Mouse (Mus musculus): Measurements from ENCODE around the gene Olfr183.
"Not testable (repeated sequence)": the region's sequence is repeated elsewhere in the genome, so short reads cannot be mapped to it uniquely, and the experiment has no call there.

Olfr183 gene

DNA sequence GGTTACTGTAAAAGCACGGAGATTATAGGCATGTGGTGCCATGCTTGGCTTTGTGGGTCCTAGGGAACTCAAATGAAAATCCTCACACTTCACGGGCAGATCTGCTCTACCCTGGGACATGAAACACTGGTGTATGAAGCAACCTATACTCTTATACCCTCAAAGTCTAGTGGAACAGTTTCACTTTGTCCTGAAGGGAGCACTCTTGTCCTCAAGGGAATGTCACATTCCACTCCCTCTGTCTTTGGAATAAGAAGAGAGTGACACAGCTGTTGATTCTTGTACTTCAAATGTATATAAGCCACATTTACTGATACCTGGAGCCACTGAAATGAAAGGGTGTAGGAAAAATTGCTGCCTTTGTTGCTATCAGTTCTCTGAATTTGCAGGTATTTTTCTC, at the start of gene Olfr183:
Olfr183 (plus strand) TSS at position 301 of the 400 bp plus-strand sequence.
- DNase-seq (ENCODE audit: low read depth, low spot score) = no peak

GRCm38 (mm10) chr16:59007146-59007545, 12.0 kb downstream of the Olfr183 start:
- DNase-seq (ENCODE audit: low read depth, low spot score) = peak; percentile 51

DNA sequence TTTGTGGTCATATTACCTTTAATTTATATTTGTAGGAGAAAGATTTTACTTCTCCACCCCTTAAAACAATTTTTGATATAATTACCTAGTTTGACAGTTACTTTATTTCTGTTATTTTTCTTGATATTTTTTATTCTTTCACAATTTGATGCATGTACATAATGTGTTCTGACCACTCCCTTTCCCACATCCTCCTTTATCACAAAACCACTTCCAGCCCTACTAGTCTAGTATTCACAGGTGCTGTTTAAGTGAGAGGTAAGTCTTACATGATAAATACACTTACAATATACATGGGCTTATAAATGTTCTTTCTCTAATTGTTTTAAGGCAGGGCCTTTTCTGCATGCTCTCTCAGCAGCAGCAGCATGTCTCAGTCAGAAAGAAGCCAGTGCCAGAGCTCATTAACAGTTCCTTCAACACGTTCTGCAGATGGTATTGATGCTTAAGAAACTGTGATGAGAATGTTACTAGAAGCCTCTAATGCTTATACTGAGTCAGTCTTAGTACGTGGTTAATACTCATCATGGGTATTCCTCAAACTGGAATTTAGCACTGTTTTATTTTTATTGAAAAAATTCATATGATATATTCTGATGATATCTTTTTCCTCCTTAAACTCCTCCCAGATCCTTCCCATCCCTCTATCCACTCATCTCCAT, 18.3 kb downstream of the Olfr183 start:
- peak; percentile 29 for DNase-seq (ENCODE audit: low read depth, low spot score)

GRCm38 (mm10) chr16:59030191-59030590, 35.0 kb downstream of the Olfr183 start, which contains the start of gene Olfr186:
Olfr186 (minus strand) TSS chr16:59030291.
- no peak for DNase-seq (ENCODE audit: low read depth, low spot score)

DNA sequence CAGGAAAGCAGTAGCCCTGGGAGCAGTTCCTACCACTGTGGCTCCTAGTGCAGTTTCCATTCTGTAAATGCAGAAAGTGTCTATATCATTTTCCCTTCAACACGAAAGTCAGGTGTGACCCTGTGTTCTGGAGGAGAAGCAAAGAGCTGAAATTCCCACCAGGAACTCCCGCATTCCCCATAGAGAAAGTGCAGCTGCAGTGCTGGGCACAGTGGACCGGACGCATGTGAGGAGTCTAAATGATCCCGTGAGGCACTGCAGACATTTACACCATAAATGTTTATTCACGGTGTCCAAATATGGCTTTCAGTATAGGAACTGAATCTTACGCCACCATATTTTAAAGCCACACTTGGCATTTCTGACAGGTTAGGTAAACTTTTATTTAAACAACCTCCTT, 44.6 kb downstream of the Olfr183 start, which contains the start of gene Olfr187:
Olfr187 (minus strand) TSS at position 58 of the 400 bp plus-strand sequence.
- DNase-seq (ENCODE audit: low read depth, low spot score) = no peak

GRCm38 (mm10) chr16:59045835-59046234, 50.7 kb downstream of the Olfr183 start:
- no peak for DNase-seq (ENCODE audit: low read depth, low spot score)

GRCm38 (mm10) chr16:59047579-59047978, 52.4 kb downstream of the Olfr183 start:
- DNase-seq (ENCODE audit: low read depth, low spot score) = no peak

GRCm38 (mm10) chr16:59048860-59049259, 53.7 kb downstream of the Olfr183 start:
- DNase-seq (ENCODE audit: low read depth, low spot score) = no peak

GRCm38 (mm10) chr16:59049286-59049685, 54.1 kb downstream of the Olfr183 start:
- not testable (repeated sequence) for DNase-seq (ENCODE audit: low read depth, low spot score)
